Mouse (Mus musculus) adrenal gland, adult (tissue): ENCODE measurements around the gene 1700023F06Rik.

Experiments used
- DNase-seq, 2 experiments: peaks; one replicate each; pipeline ENCODE4 v3.0.0; 2022 to 2023; ENCODE audit warnings: low spot score in 1 of 2; ENCODE audit not compliant: inconsistent age in 2 of 2

The 1700023F06Rik gene

GRCm38 (mm10) chr11:103168690-103169390 lies 39.5 kb downstream of the 1700023F06Rik start:
- DNase-seq: peak; percentile 78 to 94

GRCm38 (mm10) chr11:103164391-103164790 lies 44.0 kb downstream of the 1700023F06Rik start:
- peak; percentile 52 to 85 for DNase-seq

GRCm38 (mm10) chr11:103162132-103162531 lies 46.2 kb downstream of the 1700023F06Rik start:
- DNase-seq: peak; percentile 40 to 79

GRCm38 (mm10) chr11:103161449-103161848 lies 46.9 kb downstream of the 1700023F06Rik start:
- DNase-seq: peak; percentile 33 to 61

- peak; percentile 16 to 63 for DNase-seq
Measured at GRCm38 (mm10) chr11:103160738-103161137, 47.6 kb downstream of the 1700023F06Rik start.

GRCm38 (mm10) chr11:103158621-103159478 lies 49.5 kb downstream of the 1700023F06Rik start:
- peak; percentile 97 to 100 for DNase-seq

GRCm38 (mm10) chr11:103149771-103150170 lies 58.6 kb downstream of the 1700023F06Rik start:
- peak; percentile 61 to 84 for DNase-seq
